Mouse (Mus musculus): ENCODE measurements around the gene Hlcs. TPM values are rescaled to one million over a fixed set of nuclear protein-coding genes. Genes with fewer than 3 reads are reported as not detected.

Hlcs gene
- polyA plus RNA-seq, 1 experiment, result 4.0 TPM

- DNase-seq (ENCODE audit: low read depth, low spot score), result no peak
- 80% methylated on average over 21 of the region's 21 CpGs for WGBS
Observed at GRCm38 (mm10) chr16:94176997-94177857, 136.1 kb downstream of the Hlcs start.

- DNase-seq (ENCODE audit: low read depth, low spot score), result no peak
- WGBS, result 83% methylated on average over 7 of the region's 7 CpGs
Observed at GRCm38 (mm10) chr16:94175366-94175986, 137.9 kb downstream of the Hlcs start.

GRCm38 (mm10) chr16:94173361-94173760 lies 140.0 kb downstream of the Hlcs start:
- 79% methylated on average over 1 of the region's 1 CpGs for WGBS
- DNase-seq (ENCODE audit: low read depth, low spot score), result no peak

GRCm38 (mm10) chr16:94170218-94170617 lies 143.2 kb downstream of the Hlcs start:
- WGBS, result 71% methylated on average over 4 of the region's 4 CpGs
- no peak for DNase-seq (ENCODE audit: low read depth, low spot score)

GRCm38 (mm10) chr16:94168655-94169545 lies 144.5 kb downstream of the Hlcs start:
- no peak for DNase-seq (ENCODE audit: low read depth, low spot score)
- WGBS, result 87% methylated on average over 16 of the region's 16 CpGs

- 58% methylated on average over 5 of the region's 5 CpGs for WGBS
- no peak for DNase-seq (ENCODE audit: low read depth, low spot score)
Observed at GRCm38 (mm10) chr16:94164978-94165377, 148.4 kb downstream of the Hlcs start.

GRCm38 (mm10) chr16:94164236-94164635 lies 149.1 kb downstream of the Hlcs start:
- DNase-seq (ENCODE audit: low read depth, low spot score), result no peak
- 53% methylated on average over 7 of the region's 7 CpGs for WGBS

- DNase-seq (ENCODE audit: low read depth, low spot score), result no peak
- 69% methylated on average over 11 of the region's 11 CpGs for WGBS
Observed at GRCm38 (mm10) chr16:94163051-94163450, 150.3 kb downstream of the Hlcs start.

- 68% methylated on average over 6 of the region's 6 CpGs for WGBS
- no peak for DNase-seq (ENCODE audit: low read depth, low spot score)
Observed at GRCm38 (mm10) chr16:94162000-94162399, 151.4 kb downstream of the Hlcs start.

GRCm38 (mm10) chr16:94157819-94158218 lies 155.6 kb downstream of the Hlcs start:
- no peak for DNase-seq (ENCODE audit: low read depth, low spot score)
- WGBS, result 66% methylated on average over 8 of the region's 8 CpGs

GRCm38 (mm10) chr16:94155041-94155653 lies 158.2 kb downstream of the Hlcs start:
- 76% methylated on average over 14 of the region's 14 CpGs for WGBS
- no peak for DNase-seq (ENCODE audit: low read depth, low spot score)

- 40% methylated on average over 15 of the region's 15 CpGs for WGBS
- peak; percentile 22 for DNase-seq (ENCODE audit: low read depth, low spot score)
Observed at GRCm38 (mm10) chr16:94150125-94151103, 163.0 kb downstream of the Hlcs start.

GRCm38 (mm10) chr16:94148139-94148538 lies 165.2 kb downstream of the Hlcs start:
- 70% methylated on average over 11 of the region's 11 CpGs for WGBS
- DNase-seq (ENCODE audit: low read depth, low spot score), result no peak

- 46% methylated on average over 10 of the region's 10 CpGs for WGBS
Observed at GRCm38 (mm10) chr16:94143325-94143724, 170.0 kb downstream of the Hlcs start.

GRCm38 (mm10) chr16:94140746-94141145 lies 172.6 kb downstream of the Hlcs start:
- DNase-seq (ENCODE audit: low read depth, low spot score), result no peak
- 73% methylated on average over 10 of the region's 10 CpGs for WGBS

More at GRCm38 (mm10) chr16:94143325-94143724, 170.0 kb downstream of the Hlcs start:
- DNase-seq (ENCODE audit: low read depth, low spot score), result no peak

- DNase-seq (ENCODE audit: low read depth, low spot score), result no peak
- WGBS, result 87% methylated on average over 10 of the region's 10 CpGs
Observed at GRCm38 (mm10) chr16:94134218-94134617, 179.2 kb downstream of the Hlcs start.

- DNase-seq (ENCODE audit: low read depth, low spot score), result no peak
- 76% methylated on average over 2 of the region's 2 CpGs for WGBS
Observed at GRCm38 (mm10) chr16:94128236-94128835, 185.0 kb downstream of the Hlcs start.

GRCm38 (mm10) chr16:94126200-94126599 lies 187.2 kb downstream of the Hlcs start:
- 43% methylated on average over 9 of the region's 9 CpGs for WGBS
- DNase-seq (ENCODE audit: low read depth, low spot score), result no peak

Data from large intestine, adult 2 months (tissue).